Mouse (Mus musculus) ES-E14 (cell line): ENCODE measurements around the gene Tas2r143. TPM values are rescaled to one million over a fixed set of nuclear protein-coding genes. Genes with fewer than 3 reads are reported as not detected.

ENCODE experiments used
- DNase-seq: peaks from one replicate; pipeline ENCODE4 v3.0.0-alpha.2; 2013; ENCODE audit warnings: low read depth, low spot score
- H3K27ac ChIP-seq: 2 replicates; pipeline ENCODE4 v1.5.1; 2012; ENCODE audit warnings: low read depth, mild to moderate bottlenecking, low read length, moderate library complexity, mixed read lengths; ENCODE audit not compliant: poor library complexity, insufficient read depth, severe bottlenecking
- H3K36me3 ChIP-seq: 2 replicates; pipeline ENCODE4 v1.6.1; 2012; ENCODE audit warnings: mild to moderate bottlenecking, low read length, moderate library complexity, mixed read lengths; ENCODE audit not compliant: control insufficient read depth, poor library complexity, insufficient read depth, severe bottlenecking
- H3K4me1 ChIP-seq, 2 experiments: fragments of 150-350 bp in 1 of 2; sonication (generic) in 1 of 2; 2 replicates each; pipeline ENCODE4 v1.6.1; 2012; ENCODE audit warnings: low read length in 2 of 2, mild to moderate bottlenecking in 1 of 2, mixed read lengths in 1 of 2; ENCODE audit not compliant: control insufficient read depth in 2 of 2, insufficient read depth in 2 of 2, poor library complexity in 1 of 2
- H3K4me3 ChIP-seq, 2 experiments: fragments of 150-350 bp in 1 of 2; sonication (generic) in 1 of 2; 2 replicates each; pipeline ENCODE4 v1.5.1; 2012; ENCODE audit warnings: low read length in 2 of 2, low read depth in 1 of 2, mild to moderate bottlenecking in 1 of 2, mixed read lengths in 1 of 2; ENCODE audit not compliant: insufficient read depth in 1 of 2, poor library complexity in 1 of 2, severe bottlenecking in 1 of 2
- H3K9ac ChIP-seq: 2 replicates; pipeline ENCODE4 v1.6.1; 2012; ENCODE audit warnings: low read depth, mild to moderate bottlenecking, low read length, mixed read lengths; ENCODE audit not compliant: poor library complexity, insufficient read depth, severe bottlenecking
- H3K9me3 ChIP-seq: fragments of 150-350 bp; sonication (generic); 2 replicates; pipeline ENCODE4 v1.6.1; 2012; ENCODE audit warnings: low read depth, mild to moderate bottlenecking, low read length; ENCODE audit not compliant: control insufficient read depth, insufficient read depth
- CHD2 ChIP-seq: IDR thresholded peaks from 2 replicates; pipeline ENCODE4 v1.6.1; 2014; ENCODE audit warnings: mild to moderate bottlenecking, low read depth, low read length, inconsistent platforms
- HCFC1 ChIP-seq: IDR thresholded peaks from 2 replicates; pipeline ENCODE4 v1.6.1; 2012; ENCODE audit warnings: low read length, inconsistent platforms, borderline replicate concordance; ENCODE audit not compliant: insufficient read depth
- MAFK ChIP-seq: IDR thresholded peaks from 2 replicates; pipeline ENCODE4 v1.6.1; 2014; ENCODE audit warnings: mild to moderate bottlenecking, low read depth, low read length, inconsistent platforms; ENCODE audit not compliant: insufficient read depth
- ZC3H11A ChIP-seq: IDR thresholded peaks from 2 replicates; pipeline ENCODE4 v1.6.1; 2012; ENCODE audit warnings: low read depth, mild to moderate bottlenecking, inconsistent platforms, low read length, borderline replicate concordance
- ZNF384 ChIP-seq: IDR thresholded peaks from 2 replicates; pipeline ENCODE4 v1.6.1; 2012; ENCODE audit warnings: low read depth, low read length, inconsistent platforms
- in situ Hi-C, 2 experiments: fragments of 600-800 bp; cut with MboI; formaldehyde crosslinking; loops; one replicate each; pipeline ENCODE4 v1.15.1; 2025; ENCODE audit warnings: low sequenced_read_pairs in 2 of 2, inconsistent platforms in 1 of 2; ENCODE audit not compliant: unreplicated experiment in 2 of 2
- total RNA-seq: library from RNA; depleted of rRNA; stranded (reverse); fragments of 300-350 nt; gene quantifications from 2 replicates; pipeline ENCODE4 v1.2.3, GENCODE M21; 2012

Tas2r143 gene
- total RNA-seq, 1 experiment = not detected

GRCm38 (mm10) chr6:42356913-42357312 is 43.1 kb upstream of the Tas2r143 start:
- Histone ChIP-seq H3K4me3 (no peak overlapping the region), H3K4me1 (peaks cover 0 to 2% of the 10 kb centered on the region in 2 experiments; a peak in 1 of 4 replicates), H3K27ac (no peak overlapping the region), H3K36me3 (peaks cover 17% of the 10 kb centered on the region; the same call in 1 of the 2 replicates), H3K9ac (no peak overlapping the region), H3K9me3 (no peaks in the 10 kb centered on the region)
- in situ Hi-C loops = no loop called here
- no peak for TF ChIP-seq ZNF384
- no peak for TF ChIP-seq MAFK
- TF ChIP-seq CHD2 = no peak
- TF ChIP-seq ZC3H11A = no peak
- TF ChIP-seq HCFC1 = no peak
- no peak for DNase-seq

GRCm38 (mm10) chr6:42357901-42358300 is 42.1 kb upstream of the Tas2r143 start:
- peaks cover 15% of the 10 kb centered on the region; the same call in 1 of the 2 replicates for H3K36me3 ChIP-seq

GRCm38 (mm10) chr6:42358901-42359300 is 41.1 kb upstream of the Tas2r143 start:
- H3K27ac ChIP-seq = no peak overlapping the region
- H3K9ac ChIP-seq = no peak overlapping the region
- H3K9me3 ChIP-seq = no peaks in the 10 kb centered on the region
- no peak overlapping the region for H3K4me3 ChIP-seq
- no peak for TF ChIP-seq ZC3H11A
- peaks cover 15% of the 10 kb centered on the region; the same call in 1 of the 2 replicates for H3K36me3 ChIP-seq
- DNase-seq = no peak
- in situ Hi-C loops = no loop called here
- H3K4me1 ChIP-seq = peaks cover 0 to 2% of the 10 kb centered on the region in 2 experiments; a peak in 1 of 4 replicates

More at GRCm38 (mm10) chr6:42357901-42358300, 42.1 kb upstream of the Tas2r143 start:
- no peak for DNase-seq
- TF ChIP-seq MAFK (no peak), CHD2 (no peak), ZC3H11A (no peak), ZNF384 (no peak), HCFC1 (no peak)
- no peak overlapping the region for H3K4me3 ChIP-seq
- H3K27ac ChIP-seq = no peak overlapping the region; the same call in 1 of the 2 replicates
- in situ Hi-C loops = no loop called here
- no peaks in the 10 kb centered on the region for H3K9me3 ChIP-seq
- H3K9ac ChIP-seq = no peak overlapping the region
- H3K4me1 ChIP-seq = peaks cover 0 to 2% of the 10 kb centered on the region in 2 experiments; a peak in 1 of 4 replicates

GRCm38 (mm10) chr6:42359364-42360147 is 40.5 kb upstream of the Tas2r143 start:
- Histone ChIP-seq H3K4me1 (peaks cover 0 to 2% of the 10 kb centered on the region in 2 experiments; a peak in 1 of 4 replicates), H3K9me3 (no peaks in the 10 kb centered on the region), H3K9ac (no peak overlapping the region), H3K4me3 (no peak overlapping the region), H3K27ac (no peak overlapping the region), H3K36me3 (peaks cover 17% of the 10 kb centered on the region; the same call in 1 of the 2 replicates)
- in situ Hi-C loops = no loop called here
- DNase-seq = no peak
- TF ChIP-seq ZC3H11A (no peak), MAFK (no peak), CHD2 (no peak), HCFC1 (no peak), ZNF384 (no peak)
